Mouse (Mus musculus) midbrain, embryonic 10.5 days (tissue): ENCODE data around the gene Spats2. TPM values are rescaled to one million over a fixed set of nuclear protein-coding genes. Genes with fewer than 3 reads are reported as not detected.

Experiments used
- DNase-seq: peaks from one replicate; pipeline ENCODE4 v3.0.0-alpha.2; 2017; ENCODE audit warnings: low spot score
- H3K27ac ChIP-seq: fragments of 300-500 bp; sonication (generic); replicated peaks from 2 replicates; pipeline ENCODE4 v1.5.1; 2016; ENCODE audit warnings: mild to moderate bottlenecking
- H3K27me3 ChIP-seq: fragments of 300-500 bp; sonication (generic); 2 replicates; pipeline ENCODE4 v1.6.1; 2016; ENCODE audit warnings: low read depth, mild to moderate bottlenecking; ENCODE audit not compliant: poor library complexity, severe bottlenecking
- H3K36me3 ChIP-seq: fragments of 300-500 bp; sonication (generic); 2 replicates; pipeline ENCODE4 v1.6.1; 2016; ENCODE audit warnings: mild to moderate bottlenecking, moderate library complexity
- H3K4me1 ChIP-seq: fragments of 300-500 bp; sonication (generic); 2 replicates; pipeline ENCODE4 v1.6.1; 2016
- H3K4me3 ChIP-seq: fragments of 300-500 bp; sonication (generic); 2 replicates; pipeline ENCODE4 v1.5.1; 2016; ENCODE audit warnings: mild to moderate bottlenecking, moderate library complexity
- H3K9me3 ChIP-seq: fragments of 300-500 bp; sonication (generic); replicated peaks from 2 replicates; pipeline ENCODE4 v1.6.1; 2016; ENCODE audit warnings: mild to moderate bottlenecking
- WGBS: fragments of 180-500 bp; shearing (Covaris S2); methylation state at CpG from one replicate; pipeline ENCODE4 v1.1.7; 2016; 5-methylcytosine and 5-hydroxymethylcytosine counted together
- polyA plus RNA-seq: library from polyadenylated mRNA; unstranded; fragments of >200 nt; fragmentation: Nextera tagmentation; extraction: Ambion mirVana; gene quantifications from 2 replicates; pipeline ENCODE4 v1.2.1, GENCODE M21; 2016

The Spats2 gene
- polyA plus RNA-seq, 1 experiment from 2014 or later, result 57.1 TPM

- 9% methylated on average over 14 of the region's 14 CpGs for WGBS
- peaks cover 100% of the 10 kb centered on the region for H3K27me3 ChIP-seq
- no peak for DNase-seq
- H3K9me3 ChIP-seq, result no peaks in the 10 kb centered on the region
- H3K4me1 ChIP-seq, result peaks cover 63% of the 10 kb centered on the region
- H3K36me3 ChIP-seq, result no peaks in the 10 kb centered on the region
- H3K27ac ChIP-seq, result no peak overlapping the region
- H3K4me3 ChIP-seq, result peak overlapping the region; percentile 47
Observed at GRCm38 (mm10) chr15:99089069-99089468, 36.6 kb upstream of the Spats2 start.

GRCm38 (mm10) chr15:99092870-99093269 lies 32.8 kb upstream of the Spats2 start, which contains the start of gene Dnajc22:
TSS of gene Dnajc22 (plus strand) at chr15:99093170.
- Histone ChIP-seq H3K27me3 (peaks cover 99% of the 10 kb centered on the region), H3K4me1 (peaks cover 83% of the 10 kb centered on the region), H3K36me3 (no peaks in the 10 kb centered on the region), H3K4me3 (peak within 1 kb of the TSS; percentile 61), H3K9me3 (no peaks in the 10 kb centered on the region), H3K27ac (peak within 1 kb of the TSS; percentile 81)
- 10% methylated on average over 8 of the region's 8 CpGs for WGBS
- no peak for DNase-seq

- no peaks in the 10 kb centered on the region for H3K9me3 ChIP-seq
- peaks cover 83% of the 10 kb centered on the region for H3K4me1 ChIP-seq
- H3K27ac ChIP-seq, result peak overlapping the region; percentile 81
- peak overlapping the region; percentile 61 for H3K4me3 ChIP-seq
- WGBS, result under 1% methylated on average over 55 of the region's 56 CpGs
- peaks cover 99% of the 10 kb centered on the region for H3K27me3 ChIP-seq
- DNase-seq, result peak; percentile 78
- H3K36me3 ChIP-seq, result no peaks in the 10 kb centered on the region
Observed at GRCm38 (mm10) chr15:99093291-99094258, 32.1 kb upstream of the Spats2 start.

- 1% methylated on average over 27 of the region's 27 CpGs for WGBS
- peak; percentile 42 for DNase-seq
- H3K27ac ChIP-seq, result 0 out of 2 replicates have a peak overlapping the region, but pooled peaks have one; percentile 13
- H3K27me3 ChIP-seq, result peaks cover 99% of the 10 kb centered on the region
- H3K9me3 ChIP-seq, result no peaks in the 10 kb centered on the region
- H3K36me3 ChIP-seq, result no peaks in the 10 kb centered on the region
- peaks cover 81% of the 10 kb centered on the region for H3K4me1 ChIP-seq
- H3K4me3 ChIP-seq, result peak overlapping the region; percentile 35
Observed at GRCm38 (mm10) chr15:99094631-99095270, 31.0 kb upstream of the Spats2 start.

GRCm38 (mm10) chr15:99095356-99095755 lies 30.4 kb upstream of the Spats2 start:
- H3K4me3 ChIP-seq, result peak overlapping the region; percentile 35
- peaks cover 75% of the 10 kb centered on the region for H3K4me1 ChIP-seq
- no peaks in the 10 kb centered on the region for H3K9me3 ChIP-seq
- WGBS, result 3% methylated on average over 6 of the region's 6 CpGs
- H3K27me3 ChIP-seq, result peaks cover 99% of the 10 kb centered on the region
- H3K27ac ChIP-seq, result no peak overlapping the region
- no peak for DNase-seq
- H3K36me3 ChIP-seq, result no peaks in the 10 kb centered on the region

- Histone ChIP-seq H3K4me1 (peaks cover 67% of the 10 kb centered on the region), H3K4me3 (peak overlapping the region; percentile 55), H3K9me3 (no peaks in the 10 kb centered on the region), H3K27me3 (peaks cover 99% of the 10 kb centered on the region), H3K36me3 (no peaks in the 10 kb centered on the region), H3K27ac (peak overlapping the region; percentile 76)
- 1% methylated on average over 24 of the region's 24 CpGs for WGBS
- no peak for DNase-seq
Observed at GRCm38 (mm10) chr15:99096061-99096793, 29.5 kb upstream of the Spats2 start.

GRCm38 (mm10) chr15:99096831-99097500 lies 28.8 kb upstream of the Spats2 start:
- peak overlapping the region; percentile 55 for H3K4me3 ChIP-seq
- H3K9me3 ChIP-seq, result no peaks in the 10 kb centered on the region
- under 1% methylated on average over 57 of the region's 58 CpGs for WGBS
- DNase-seq, result peak; percentile 75
- H3K27me3 ChIP-seq, result peaks cover 96% of the 10 kb centered on the region
- H3K36me3 ChIP-seq, result no peaks in the 10 kb centered on the region
- H3K4me1 ChIP-seq, result peaks cover 67% of the 10 kb centered on the region
- H3K27ac ChIP-seq, result peak overlapping the region; percentile 76

- Histone ChIP-seq H3K27me3 (peaks cover 86% of the 10 kb centered on the region), H3K4me1 (peaks cover 62% of the 10 kb centered on the region), H3K36me3 (no peaks in the 10 kb centered on the region), H3K27ac (peak overlapping the region; percentile 76), H3K9me3 (no peaks in the 10 kb centered on the region), H3K4me3 (peak overlapping the region; percentile 55)
- WGBS, result under 1% methylated on average over 39 of the region's 39 CpGs
- DNase-seq, result peak; percentile 70
Observed at GRCm38 (mm10) chr15:99097840-99098492, 27.8 kb upstream of the Spats2 start.

- WGBS, result 2% methylated on average over 9 of the region's 9 CpGs
- no peaks in the 10 kb centered on the region for H3K9me3 ChIP-seq
- peak overlapping the region; percentile 76 for H3K27ac ChIP-seq
- no peak for DNase-seq
- H3K4me1 ChIP-seq, result peaks cover 57% of the 10 kb centered on the region
- H3K36me3 ChIP-seq, result no peaks in the 10 kb centered on the region
- peak overlapping the region; percentile 55 for H3K4me3 ChIP-seq
- peaks cover 81% of the 10 kb centered on the region for H3K27me3 ChIP-seq
Observed at GRCm38 (mm10) chr15:99098493-99098861, 27.2 kb upstream of the Spats2 start.

GRCm38 (mm10) chr15:99099139-99099556 lies 26.6 kb upstream of the Spats2 start:
- under 1% methylated on average over 15 of the region's 15 CpGs for WGBS
- peak overlapping the region; percentile 55 for H3K4me3 ChIP-seq
- peaks cover 52% of the 10 kb centered on the region for H3K4me1 ChIP-seq
- peaks cover 75% of the 10 kb centered on the region for H3K27me3 ChIP-seq
- H3K27ac ChIP-seq, result peak overlapping the region; percentile 52
- peak; percentile 69 for DNase-seq
- H3K9me3 ChIP-seq, result no peaks in the 10 kb centered on the region
- H3K36me3 ChIP-seq, result no peaks in the 10 kb centered on the region

- peaks cover 46% of the 10 kb centered on the region for H3K4me1 ChIP-seq
- no peaks in the 10 kb centered on the region for H3K9me3 ChIP-seq
- peaks cover 67% of the 10 kb centered on the region for H3K27me3 ChIP-seq
- H3K4me3 ChIP-seq, result no peak overlapping the region
- no peaks in the 10 kb centered on the region for H3K36me3 ChIP-seq
- DNase-seq, result no peak
- H3K27ac ChIP-seq, result no peak overlapping the region
- WGBS, result 62% methylated on average over 3 of the region's 3 CpGs
Observed at GRCm38 (mm10) chr15:99099984-99100383, 25.7 kb upstream of the Spats2 start.
